Mouse (Mus musculus) CH12.LX (cell line): Measurements from ENCODE around the gene Tjap1. TPM values are rescaled to one million over a fixed set of nuclear protein-coding genes. Genes with fewer than 3 reads are reported as not detected.

ENCODE experiments used
- DNase-seq: peaks from one replicate; pipeline ENCODE4 v3.0.0-alpha.2; 2013; ENCODE audit errors: extremely low read depth
- H3K27ac ChIP-seq: 2 replicates; pipeline ENCODE4 v1.5.1; 2012; ENCODE audit warnings: low read depth, mild to moderate bottlenecking, control low read depth, moderate library complexity; ENCODE audit not compliant: insufficient read depth
- H3K27me3 ChIP-seq: replicated peaks from 2 replicates; pipeline ENCODE3; 2012; ENCODE audit warnings: inconsistent platforms
- H3K36me3 ChIP-seq, 2 experiments: replicated peaks in 1 of 2; 2 replicates each; pipeline versions ENCODE3 to v1.6.1; 2012; ENCODE audit warnings: inconsistent platforms in 1 of 2, low read length in 1 of 2, mild to moderate bottlenecking in 1 of 2, mixed read lengths in 1 of 2, moderate library complexity in 1 of 2; ENCODE audit not compliant: control insufficient read depth in 1 of 2, insufficient read depth in 1 of 2
- H3K4me1 ChIP-seq, 2 experiments: 2 replicates each; pipeline ENCODE4 v1.6.1; 2012; ENCODE audit warnings: inconsistent platforms in 1 of 2, moderate library complexity in 1 of 2; ENCODE audit not compliant: insufficient read depth in 2 of 2, control insufficient read depth in 1 of 2
- H3K4me2 ChIP-seq: 2 replicates; pipeline ENCODE4 v1.6.1; 2012; ENCODE audit warnings: low read depth, mild to moderate bottlenecking, control low read depth; ENCODE audit not compliant: poor library complexity, insufficient read depth, severe bottlenecking
- H3K4me3 ChIP-seq, 3 experiments: fragments of 150-350 bp in 1 of 3; sonication (generic) in 1 of 3; replicated peaks in 1 of 3; 2 replicates each; pipeline versions ENCODE3 to v1.5.1; 2011 to 2012; ENCODE audit warnings: low read depth in 2 of 3, low read length in 2 of 3, mild to moderate bottlenecking in 2 of 3, moderate library complexity in 2 of 3, control low read depth in 1 of 3, improper control_type of control experiment in 1 of 3, inconsistent platforms in 1 of 3, mixed read lengths in 1 of 3; ENCODE audit not compliant: poor library complexity in 1 of 3
- H3K79me2 ChIP-seq: replicated peaks from 2 replicates; pipeline ENCODE4 v1.6.1; 2012; ENCODE audit warnings: mild to moderate bottlenecking, moderate library complexity; ENCODE audit not compliant: control insufficient read depth, poor library complexity, insufficient read depth, severe bottlenecking; ENCODE audit errors: extremely low read depth
- H3K9ac ChIP-seq: 2 replicates; pipeline ENCODE4 v1.6.1; 2012; ENCODE audit warnings: low read depth, mild to moderate bottlenecking, control low read depth, moderate library complexity; ENCODE audit not compliant: insufficient read depth
- H3K9me3 ChIP-seq: replicated peaks from 2 replicates; pipeline ENCODE3; 2012; ENCODE audit warnings: low read length, inconsistent platforms, mixed read lengths
- CHD1 ChIP-seq: IDR thresholded peaks from 2 replicates; pipeline ENCODE4 v1.6.1; 2012; ENCODE audit warnings: low read depth, low read length, improper control_type of control experiment, inconsistent platforms
- CHD2 ChIP-seq: IDR thresholded peaks from 2 replicates; pipeline ENCODE4 v1.6.1; 2011; ENCODE audit warnings: low read length, improper control_type of control experiment
- CTCF ChIP-seq, 2 experiments: IDR thresholded peaks in 1 of 2; conservative IDR thresholded peaks in 1 of 2; 2 replicates each; pipeline ENCODE4 v1.5.1; 2011 to 2012; ENCODE audit warnings: low read depth in 2 of 2, low read length in 2 of 2, improper control_type of control experiment in 1 of 2, inconsistent platforms in 1 of 2, mild to moderate bottlenecking in 1 of 2, moderate library complexity in 1 of 2
- E2F4 ChIP-seq: IDR thresholded peaks from 2 replicates; pipeline ENCODE4 v1.6.1; 2011; ENCODE audit warnings: low read depth, low read length, improper control_type of control experiment; ENCODE audit not compliant: insufficient replicate concordance
- ELF1 ChIP-seq: IDR thresholded peaks from 2 replicates; pipeline ENCODE4 v1.6.1; 2014; ENCODE audit warnings: low read depth, mild to moderate bottlenecking, inconsistent platforms, low read length, improper control_type of control experiment
- ETS1 ChIP-seq: conservative IDR thresholded peaks from 2 replicates; pipeline ENCODE4 v1.6.1; 2012; ENCODE audit warnings: low read depth, mild to moderate bottlenecking, inconsistent platforms, low read length, improper control_type of control experiment, moderate library complexity
- GABPA ChIP-seq: IDR thresholded peaks from 2 replicates; pipeline ENCODE4 v1.6.1; 2012; ENCODE audit warnings: low read depth, low read length, improper control_type of control experiment, inconsistent platforms; ENCODE audit not compliant: insufficient replicate concordance
- HCFC1 ChIP-seq: IDR thresholded peaks from 2 replicates; pipeline ENCODE4 v1.6.1; 2012; ENCODE audit warnings: low read depth, mild to moderate bottlenecking, inconsistent platforms, low read length, improper control_type of control experiment
- IRF4 ChIP-seq: IDR thresholded peaks from 2 replicates; pipeline ENCODE4 v1.6.1; 2014; ENCODE audit warnings: low read depth, mild to moderate bottlenecking, inconsistent platforms, low read length, improper control_type of control experiment
- JUN ChIP-seq: IDR thresholded peaks from 2 replicates; pipeline ENCODE4 v1.6.1; 2011; ENCODE audit warnings: low read depth, mild to moderate bottlenecking, low read length, improper control_type of control experiment, moderate library complexity; ENCODE audit not compliant: insufficient read depth
- KAT2A ChIP-seq: IDR thresholded peaks from 2 replicates; pipeline ENCODE4 v1.6.1; 2012; ENCODE audit warnings: low read length, improper control_type of control experiment, inconsistent platforms; ENCODE audit not compliant: insufficient replicate concordance
- MAZ ChIP-seq: IDR thresholded peaks from 2 replicates; pipeline ENCODE4 v1.6.1; 2012; ENCODE audit warnings: low read depth, mild to moderate bottlenecking, inconsistent platforms, low read length, improper control_type of control experiment, moderate library complexity
- MEF2A ChIP-seq: IDR thresholded peaks from 2 replicates; pipeline ENCODE4 v1.6.1; 2014; ENCODE audit warnings: low read depth, mild to moderate bottlenecking, inconsistent platforms, low read length, improper control_type of control experiment, borderline replicate concordance
- MXI1 ChIP-seq: IDR thresholded peaks from 2 replicates; pipeline ENCODE4 v1.6.1; 2011; ENCODE audit warnings: mild to moderate bottlenecking, low read depth, low read length, improper control_type of control experiment
- MYC ChIP-seq: IDR thresholded peaks from 2 replicates; pipeline ENCODE4 v1.6.1; 2011; ENCODE audit warnings: low read depth, mild to moderate bottlenecking, improper control_type of control experiment, low read length
- PAX5 ChIP-seq: IDR thresholded peaks from 2 replicates; pipeline ENCODE4 v1.6.1; 2012; ENCODE audit warnings: low read length, inconsistent platforms, mixed read lengths
- POLR2A ChIP-seq: IDR thresholded peaks from 2 replicates; pipeline ENCODE4 v1.6.1; 2011; ENCODE audit warnings: low read depth, mild to moderate bottlenecking, improper control_type of control experiment, low read length
- SIN3A ChIP-seq: IDR thresholded peaks from 2 replicates; pipeline ENCODE4 v1.6.1; 2012; ENCODE audit warnings: low read length, improper control_type of control experiment, inconsistent platforms
- TBP ChIP-seq: conservative IDR thresholded peaks from 2 replicates; pipeline ENCODE4 v1.6.1; 2011; ENCODE audit warnings: low read depth, low read length, improper control_type of control experiment
- TCF12 ChIP-seq: IDR thresholded peaks from 2 replicates; pipeline ENCODE4 v1.6.1; 2014; ENCODE audit warnings: low read depth, mild to moderate bottlenecking, inconsistent platforms, low read length, improper control_type of control experiment
- USF1 ChIP-seq: IDR thresholded peaks from 2 replicates; pipeline ENCODE4 v1.6.1; 2014; ENCODE audit warnings: low read depth, mild to moderate bottlenecking, inconsistent platforms, low read length, improper control_type of control experiment
- USF2 ChIP-seq: conservative IDR thresholded peaks from 2 replicates; pipeline ENCODE4 v1.6.1; 2011; ENCODE audit warnings: low read depth, low read length, improper control_type of control experiment
- ZKSCAN1 ChIP-seq: IDR thresholded peaks from 2 replicates; pipeline ENCODE4 v1.6.1; 2012; ENCODE audit warnings: low read depth, inconsistent platforms, low read length, improper control_type of control experiment, borderline replicate concordance
- ZMIZ1 ChIP-seq: IDR thresholded peaks from 2 replicates; pipeline ENCODE4 v1.6.1; 2012; ENCODE audit warnings: low read depth, mild to moderate bottlenecking, inconsistent platforms, low read length, improper control_type of control experiment
- ZNF384 ChIP-seq: IDR thresholded peaks from 2 replicates; pipeline ENCODE4 v1.6.1; 2012; ENCODE audit warnings: low read depth, low read length, improper control_type of control experiment, inconsistent platforms
- dilution Hi-C: fragments of 300-500 bp; cut with MboI; formaldehyde crosslinking; loops from 2 replicates; pipeline ENCODE4 v1.14.3; 2020; ENCODE audit warnings: low sequenced_read_pairs; ENCODE audit not compliant: extremely low pct_unique_long_range_greater_than_20kb, extremely low pct_ligation_motif_present
- in situ Hi-C: fragments of 300-500 bp; cut with MboI; formaldehyde crosslinking; loops from 3 replicates; pipeline ENCODE4 v1.14.3; 2019; ENCODE audit warnings: low sequenced_read_pairs, low pct_ligation_motif_present, low pct_unique_long_range_greater_than_20kb, mixed read lengths
- polyA plus RNA-seq: library from polyadenylated mRNA; unstranded; fragments of >175 nt; gene quantifications from 2 replicates; pipeline ENCODE4 v1.2.1, GENCODE M21; 2012; ENCODE audit warnings: low read depth; ENCODE audit not compliant: insufficient read length
- total RNA-seq, 2 experiments: library from RNA; depleted of rRNA; stranded (reverse); fragments of 300-350 nt in 1 of 2; fragments of >200 nt in 1 of 2; gene quantifications; 2 replicates each; pipeline ENCODE4 v1.2.3; 2012 to 2014

The Tjap1 gene
- total and polyA plus RNA-seq, 3 experiments = 8.6 to 24.3 (median 14.2) TPM

DNA sequence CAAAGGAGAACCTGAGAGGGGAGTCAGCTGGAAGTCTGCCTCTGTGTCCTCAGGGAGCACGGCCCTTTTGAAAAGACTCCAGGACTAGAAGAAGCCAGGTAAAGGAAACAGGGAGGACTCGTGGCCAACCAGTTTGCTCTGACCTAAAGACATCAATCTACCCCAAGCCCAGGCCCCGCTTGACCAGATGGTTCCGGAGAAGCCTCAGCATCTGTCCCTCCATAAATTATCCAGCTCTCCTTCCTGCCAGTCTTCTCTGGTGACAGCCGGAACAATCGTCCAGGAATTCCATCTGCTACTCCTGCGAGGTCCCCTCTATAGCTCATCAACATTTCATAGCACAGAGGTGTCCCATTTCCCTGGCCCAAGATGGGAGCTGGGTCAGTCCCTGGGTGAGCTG, 1.8 kb upstream of the Tjap1 start:
- in situ Hi-C loops = no loop called here
- peaks cover 7 to 16% of the 10 kb centered on the region in 2 experiments for H3K4me1 ChIP-seq
- H3K27me3 ChIP-seq = no peaks in the 10 kb centered on the region
- dilution Hi-C loops = no loop called here
- H3K4me3 ChIP-seq = no peak overlapping the region
- DNase-seq = no peak
- TF ChIP-seq GABPA (no peak), ZNF384 (no peak), USF1 (no peak), PAX5 (no peak), MEF2A (no peak), HCFC1 (no peak), IRF4 (no peak), SIN3A (no peak), KAT2A (no peak), ETS1 (no peak), MXI1 (no peak), JUN (no peak), USF2 (no peak), TCF12 (no peak), ZKSCAN1 (no peak), TBP (no peak)
- TF ChIP-seq, all 38 proteins: peak for 0
- no peak overlapping the region for H3K27ac ChIP-seq
- peaks cover 22% of the 10 kb centered on the region for H3K79me2 ChIP-seq
- H3K4me2 ChIP-seq = no peak overlapping the region
- no peaks in the 10 kb centered on the region for H3K9me3 ChIP-seq
- H3K36me3 ChIP-seq = peaks cover 4 to 16% of the 10 kb centered on the region in 2 experiments
- H3K9ac ChIP-seq = no peak overlapping the region

DNA sequence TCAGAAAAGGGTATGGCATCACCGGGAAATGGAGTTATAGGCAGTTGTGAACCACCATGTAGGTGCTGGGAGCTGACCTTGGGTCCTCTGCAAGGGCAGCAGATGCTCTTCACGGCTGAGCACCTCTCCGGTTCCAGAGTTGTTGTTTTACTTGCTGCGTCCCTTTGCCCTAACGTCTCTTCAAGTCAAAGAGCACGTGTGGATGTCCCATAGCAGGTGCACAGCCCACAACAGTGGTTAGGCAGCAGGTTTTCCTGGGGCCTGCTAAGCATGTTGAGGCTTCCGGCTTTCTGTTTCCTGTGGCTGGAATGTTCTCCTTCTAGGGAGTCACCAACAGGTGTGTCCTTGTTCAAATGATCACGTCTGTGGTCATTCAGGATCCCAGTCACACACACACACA, 1.1 kb upstream of the Tjap1 start:
- Histone ChIP-seq H3K79me2 (peaks cover 22% of the 10 kb centered on the region), H3K27ac (no peak overlapping the region)
- DNase-seq = no peak
- dilution Hi-C loops = no loop called here
- no peak for TF ChIP-seq ZNF384
- TF ChIP-seq ZMIZ1 = no peak
- TF ChIP-seq USF2 = no peak
- TF ChIP-seq MEF2A = no peak
- no peak for TF ChIP-seq GABPA
- no peak for TF ChIP-seq POLR2A
- no peak for TF ChIP-seq SIN3A
- TF ChIP-seq MYC = no peak
- TF ChIP-seq E2F4 = no peak
- TF ChIP-seq CHD1 = no peak
- TF ChIP-seq KAT2A = no peak
- no peak for TF ChIP-seq TBP
- TF ChIP-seq MAZ = no peak
- TF ChIP-seq ETS1 = no peak
- no peak for TF ChIP-seq CHD2
- no peak for TF ChIP-seq CTCF (conservative IDR thresholded peaks at IDR 0.05 in 1 of 2, IDR thresholded peaks at IDR 0.05 in 1 of 2; ENCODE audit: low read depth in 2 of 2, low read length in 2 of 2)
- no peak for TF ChIP-seq ELF1
- TF ChIP-seq, all 38 proteins: peak for 0
- Histone ChIP-seq H3K9ac (no peak overlapping the region), H3K4me3 (no peak overlapping the region), H3K4me1 (peaks cover 7 to 16% of the 10 kb centered on the region in 2 experiments), H3K27me3 (no peaks in the 10 kb centered on the region), H3K9me3 (no peaks in the 10 kb centered on the region), H3K36me3 (peaks cover 9 to 22% of the 10 kb centered on the region in 2 experiments), H3K4me2 (no peak overlapping the region)
- in situ Hi-C loops = no loop called here
